In the genomic region with DNA sequence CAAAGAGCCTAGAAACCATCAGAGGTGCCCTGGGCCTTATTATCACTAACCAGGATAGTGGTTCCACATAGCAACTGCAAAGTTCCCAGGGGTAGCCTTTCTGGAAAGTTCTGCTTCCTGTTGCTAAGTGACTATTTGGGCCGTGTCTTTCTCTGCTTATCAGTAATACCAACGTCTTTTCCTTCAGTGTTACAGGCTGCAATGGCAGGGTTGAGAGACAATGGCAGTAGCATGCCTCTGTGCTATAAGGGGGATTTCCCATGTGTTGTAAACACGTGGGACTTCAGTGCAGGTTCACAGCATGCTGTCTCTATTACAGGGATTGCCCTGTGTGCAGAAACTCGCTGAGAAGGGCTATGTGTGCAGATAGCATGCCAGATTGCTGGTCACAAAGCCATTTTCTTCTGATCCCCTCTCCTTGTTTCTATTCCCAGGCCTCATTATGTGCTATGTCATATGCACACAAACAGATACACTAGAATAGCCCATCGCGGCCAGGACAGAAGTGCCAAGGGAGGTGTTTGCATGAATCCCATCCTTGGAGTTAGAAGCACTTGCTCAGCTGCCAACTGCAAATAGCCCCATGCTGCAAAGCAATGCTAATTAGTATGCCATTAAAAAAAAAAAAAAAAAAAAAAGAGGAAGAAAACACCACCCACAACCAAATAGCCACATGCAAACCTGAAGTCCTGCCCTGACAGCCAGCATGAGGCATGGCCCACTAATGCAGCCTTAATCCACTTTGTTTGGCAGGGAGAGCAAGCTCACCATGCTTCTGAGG, we compare ENCODE assay signal across 25 mouse cellular contexts.
DNase-seq lines count a peak whose midpoint lies in the region; ATAC-seq and TF ChIP-seq lines count a peak whose summit lies in the region.
"Had no signal": no experiment of that assay in that cellular context is flagged by ENCODE, and none has a peak within 500 bp of the region (broad histone marks: within the 10 kb centered on the region; RNA-seq: fewer than 3 reads in every experiment).

No protein-coding gene starts in this region.

- H3K9me3 ChIP-seq in forebrain, embryonic 14.5 days (replicated peaks; ENCODE audit: control insufficient read depth, low read length), result no peaks in the 10 kb centered on the region
- H3K9me3 ChIP-seq in forebrain, embryonic 12.5 days, result no peaks in the 10 kb centered on the region
- no peaks in the 10 kb centered on the region for H3K9me3 ChIP-seq in neural tube, embryonic 13.5 days
- no peaks in the 10 kb centered on the region for H3K9me3 ChIP-seq in hindbrain, embryonic 16.5 days (ENCODE audit: control insufficient read depth, low read length)
- H3K9me3 ChIP-seq in neural tube, embryonic 15.5 days (replicated peaks), result no peaks in the 10 kb centered on the region
- H3K9me3 ChIP-seq: heart, embryonic 10.5 days; intestine, embryonic 15.5 days; midbrain, embryonic 10.5 days had no signal

- TF ChIP-seq CTCF in layer of hippocampus, adult 2 months (conservative IDR thresholded peaks at IDR 0.05), result no peak

- H3K27ac ChIP-seq in forebrain, embryonic 14.5 days (ENCODE audit: low read depth, low read length), result no peak overlapping the region
- no peak overlapping the region for H3K27ac ChIP-seq in forebrain, embryonic 12.5 days
- H3K27ac ChIP-seq in neural tube, embryonic 13.5 days (replicated peaks), result peak overlapping the region; percentile 67
- peak overlapping the region; percentile 7; the same call in 1 of the 2 replicates for H3K27ac ChIP-seq in hindbrain, embryonic 16.5 days (ENCODE audit: low read depth, low read length)
- peak overlapping the region; percentile 54; the same call in 1 of the 2 replicates for H3K27ac ChIP-seq in neural tube, embryonic 15.5 days (replicated peaks)
- H3K27ac ChIP-seq in layer of hippocampus, adult 2 months, result no peak overlapping the region
- H3K27ac ChIP-seq: heart, embryonic 10.5 days; intestine, embryonic 15.5 days; liver, embryonic 14.5 days had no signal

- WGBS in forebrain, embryonic 14.5 days, result 34% methylated on average over 6 of the region's 6 CpGs
- 55% methylated on average over 6 of the region's 6 CpGs for WGBS in forebrain, embryonic 12.5 days
- 36% methylated on average over 6 of the region's 6 CpGs for WGBS in neural tube, embryonic 13.5 days
- 29% methylated on average over 6 of the region's 6 CpGs for WGBS in hindbrain, embryonic 16.5 days
- WGBS in neural tube, embryonic 15.5 days, result 34% methylated on average over 6 of the region's 6 CpGs

- DNase-seq in forebrain, embryonic 14.5 days (ENCODE audit: low spot score), result peak; percentile 66
- DNase-seq in neural tube, embryonic 10.5 days (ENCODE audit: extremely low spot score, low spot score), result no peak
- DNase-seq in layer of hippocampus, adult 2 months (ENCODE audit: low spot score in 2 of 2), result no peak
- DNase-seq: adrenal gland, postnatal 14 days; cerebellum, adult 8-10 months; cerebellum, postnatal 36 days; heart, postnatal 4 days; kidney, adult 8-10 months; kidney, postnatal 25 days; lung, embryonic 14.5 days; lung, postnatal 36 days; right cerebral cortex, adult 18-20 months; right cerebral cortex, postnatal 4 days; thymus, adult 18-20 months; thymus, postnatal 36 days had no signal

- no peak overlapping the region for H3K9ac ChIP-seq in forebrain, embryonic 14.5 days (ENCODE audit: low read length)
- H3K9ac ChIP-seq in forebrain, embryonic 12.5 days, result no peak overlapping the region
- H3K9ac ChIP-seq in neural tube, embryonic 13.5 days, result no peak overlapping the region
- no peak overlapping the region for H3K9ac ChIP-seq in hindbrain, embryonic 16.5 days (ENCODE audit: low read depth, low read length)
- no peak overlapping the region for H3K9ac ChIP-seq in neural tube, embryonic 15.5 days (replicated peaks)
- H3K9ac ChIP-seq: intestine, embryonic 15.5 days; liver, embryonic 14.5 days; lung, embryonic 14.5 days had no signal

- H3K4me3 ChIP-seq in forebrain, embryonic 14.5 days (ENCODE audit: low read depth, low read length), result no peak overlapping the region
- no peak overlapping the region for H3K4me3 ChIP-seq in forebrain, embryonic 12.5 days (replicated peaks)
- no peak overlapping the region for H3K4me3 ChIP-seq in neural tube, embryonic 13.5 days
- no peak overlapping the region for H3K4me3 ChIP-seq in hindbrain, embryonic 16.5 days (ENCODE audit: low read length)
- H3K4me3 ChIP-seq in neural tube, embryonic 15.5 days (replicated peaks), result no peak overlapping the region
- no peak overlapping the region for H3K4me3 ChIP-seq in layer of hippocampus, adult 2 months
- H3K4me3 ChIP-seq: heart, embryonic 10.5 days; intestine, embryonic 15.5 days; midbrain, embryonic 10.5 days had no signal

- no peaks in the 10 kb centered on the region for H3K36me3 ChIP-seq in forebrain, embryonic 14.5 days (ENCODE audit: control insufficient read depth, insufficient read depth, low read length)
- H3K36me3 ChIP-seq in forebrain, embryonic 12.5 days (replicated peaks), result no peaks in the 10 kb centered on the region
- H3K36me3 ChIP-seq in neural tube, embryonic 13.5 days, result peaks cover 28% of the 10 kb centered on the region
- H3K36me3 ChIP-seq in hindbrain, embryonic 16.5 days (ENCODE audit: control insufficient read depth, insufficient read depth, low read length), result peaks cover 3% of the 10 kb centered on the region; the same call in 1 of the 2 replicates
- peaks cover 24% of the 10 kb centered on the region for H3K36me3 ChIP-seq in neural tube, embryonic 15.5 days
- H3K36me3 ChIP-seq: intestine, embryonic 15.5 days; midbrain, embryonic 10.5 days had no signal

- no peaks in the 10 kb centered on the region for H3K27me3 ChIP-seq in forebrain, embryonic 14.5 days (replicated peaks; ENCODE audit: control insufficient read depth, insufficient read depth, low read length)
- peaks cover 26% of the 10 kb centered on the region for H3K27me3 ChIP-seq in forebrain, embryonic 12.5 days
- H3K27me3 ChIP-seq in neural tube, embryonic 13.5 days, result peaks cover 8% of the 10 kb centered on the region
- H3K27me3 ChIP-seq in hindbrain, embryonic 16.5 days (replicated peaks; ENCODE audit: control insufficient read depth, insufficient read depth, low read length), result no peaks in the 10 kb centered on the region
- H3K27me3 ChIP-seq in neural tube, embryonic 15.5 days (replicated peaks), result no peaks in the 10 kb centered on the region
- H3K27me3 ChIP-seq: intestine, embryonic 15.5 days had no signal

- no peak overlapping the region for H3K4me2 ChIP-seq in forebrain, embryonic 14.5 days (ENCODE audit: low read length)
- no peak overlapping the region for H3K4me2 ChIP-seq in forebrain, embryonic 12.5 days
- no peak overlapping the region for H3K4me2 ChIP-seq in neural tube, embryonic 13.5 days
- H3K4me2 ChIP-seq in hindbrain, embryonic 16.5 days (ENCODE audit: low read length), result no peak overlapping the region
- no peak overlapping the region for H3K4me2 ChIP-seq in neural tube, embryonic 15.5 days
- H3K4me2 ChIP-seq: intestine, embryonic 15.5 days; lung, embryonic 14.5 days had no signal

- peaks cover 4% of the 10 kb centered on the region; the same call in 1 of the 2 replicates for H3K4me1 ChIP-seq in forebrain, embryonic 14.5 days (ENCODE audit: control insufficient read depth, insufficient read depth, low read length)
- H3K4me1 ChIP-seq in forebrain, embryonic 12.5 days, result peaks cover 29% of the 10 kb centered on the region
- peaks cover 49% of the 10 kb centered on the region for H3K4me1 ChIP-seq in neural tube, embryonic 13.5 days (replicated peaks)
- H3K4me1 ChIP-seq in hindbrain, embryonic 16.5 days (ENCODE audit: control insufficient read depth, insufficient read depth, low read depth, low read length), result peaks cover 24% of the 10 kb centered on the region
- peaks cover 44% of the 10 kb centered on the region for H3K4me1 ChIP-seq in neural tube, embryonic 15.5 days

- peak; percentile 44; the same call in 1 of the 2 replicates for ATAC-seq in forebrain, embryonic 14.5 days
- ATAC-seq in forebrain, embryonic 12.5 days (ENCODE audit: low FRiP score), result no peak; the same call in 1 of the 2 replicates
- no peak for ATAC-seq in neural tube, embryonic 13.5 days (ENCODE audit: low read depth)
- no peak for ATAC-seq in hindbrain, embryonic 16.5 days
- 0 out of 2 replicates have a peak, but pooled peaks have one; percentile 21 for ATAC-seq in neural tube, embryonic 15.5 days (ENCODE audit: low FRiP score)
- no peak for ATAC-seq in monocyte, adult 5-6 weeks (replicated peaks; ENCODE audit: insufficient number of reproducible peaks, low FRiP score, low TSS enrichment, poor library complexity, severe bottlenecking)
- ATAC-seq: CD4-positive, CD25-positive, alpha-beta regulatory T cell, adult 4 months; intestine, embryonic 15.5 days had no signal

Comparison
In these comparisons a context has a peak if more than half of its experiments do, and no peak if none do; other contexts are left out.
1. ATAC-seq: peak in forebrain, embryonic 14.5 days (single experiment) and neural tube, embryonic 15.5 days (single experiment); none in forebrain, embryonic 12.5 days (single experiment), neural tube, embryonic 13.5 days (single experiment), hindbrain, embryonic 16.5 days (single experiment) and monocyte, adult 5-6 weeks (single experiment).
2. H3K27ac ChIP-seq: peak in neural tube, embryonic 13.5 days (single experiment), hindbrain, embryonic 16.5 days (single experiment) and neural tube, embryonic 15.5 days (single experiment); none in forebrain, embryonic 14.5 days (single experiment), forebrain, embryonic 12.5 days (single experiment) and layer of hippocampus, adult 2 months (single experiment).